Mouse (Mus musculus) heart, embryonic 13.5 days (tissue): ENCODE measurements around the gene Nos1. TPM values are rescaled to one million over a fixed set of nuclear protein-coding genes. Genes with fewer than 3 reads are reported as not detected.

Source experiments
- ATAC-seq: fragments of 200-750 bp; cut with Nextera tagmentation; 2 replicates; pipeline ENCODE4 v1.8.0; 2017; ENCODE audit warnings: moderate TSS enrichment; ENCODE audit not compliant: insufficient number of reproducible peaks, low FRiP score, low TSS enrichment; ENCODE audit errors: extremely low read depth
- H3K27ac ChIP-seq: fragments of 300-500 bp; sonication (generic); replicated peaks from 2 replicates; pipeline ENCODE4 v1.5.1; 2015; ENCODE audit warnings: moderate library complexity, mild to moderate bottlenecking, inconsistent platforms
- H3K27me3 ChIP-seq: fragments of 300-500 bp; sonication (generic); replicated peaks from 2 replicates; pipeline ENCODE4 v1.6.1; 2015; ENCODE audit warnings: mild to moderate bottlenecking, inconsistent platforms
- H3K36me3 ChIP-seq: fragments of 300-500 bp; sonication (generic); 2 replicates; pipeline ENCODE4 v1.6.1; 2015; ENCODE audit warnings: mild to moderate bottlenecking, inconsistent platforms
- H3K4me1 ChIP-seq: fragments of 300-500 bp; sonication (generic); 2 replicates; pipeline ENCODE4 v1.6.1; 2015; ENCODE audit warnings: inconsistent platforms
- H3K4me2 ChIP-seq: fragments of 300-500 bp; sonication (generic); 2 replicates; pipeline ENCODE4 v1.6.1; 2015; ENCODE audit warnings: inconsistent platforms, mild to moderate bottlenecking, moderate library complexity
- H3K4me3 ChIP-seq: fragments of 300-500 bp; sonication (generic); 2 replicates; pipeline ENCODE4 v1.5.1; 2015; ENCODE audit warnings: moderate library complexity, mild to moderate bottlenecking, inconsistent platforms
- H3K9ac ChIP-seq: fragments of 300-500 bp; sonication (generic); 2 replicates; pipeline ENCODE4 v1.6.1; 2015; ENCODE audit warnings: inconsistent platforms, mild to moderate bottlenecking, moderate library complexity
- H3K9me3 ChIP-seq: fragments of 300-500 bp; sonication (generic); 2 replicates; pipeline ENCODE4 v1.6.1; 2016; ENCODE audit warnings: inconsistent platforms
- WGBS: fragments of 180-500 bp; shearing (Covaris S2); methylation state at CpG from one replicate; pipeline ENCODE4 v1.1.7; 2015; ENCODE audit warnings: mixed read lengths; 5-methylcytosine and 5-hydroxymethylcytosine counted together
- polyA plus RNA-seq: library from polyadenylated mRNA; unstranded; fragments of >200 nt; fragmentation: Nextera tagmentation; extraction: Ambion mirVana; gene quantifications from 2 replicates; pipeline ENCODE4 v1.2.1, GENCODE M21; 2015

Nos1 gene
- polyA plus RNA-seq, 1 experiment from 2014 or later: 0.04 TPM

GRCm38 (mm10) chr5:117839501-117839900, 58.7 kb downstream of the Nos1 start:
- Histone ChIP-seq H3K27me3 (peaks cover 73% of the 10 kb centered on the region), H3K4me2 (no peak overlapping the region), H3K9ac (no peak overlapping the region), H3K9me3 (peaks cover 1% of the 10 kb centered on the region; the same call in 1 of the 2 replicates), H3K36me3 (no peaks in the 10 kb centered on the region), H3K27ac (no peak overlapping the region), H3K4me1 (no peaks in the 10 kb centered on the region), H3K4me3 (no peak overlapping the region)
- no peak for ATAC-seq
- WGBS: 50% methylated on average over 7 of the region's 7 CpGs

- Histone ChIP-seq H3K4me1 (no peaks in the 10 kb centered on the region), H3K4me3 (no peak overlapping the region), H3K9me3 (no peaks in the 10 kb centered on the region), H3K9ac (no peak overlapping the region), H3K27me3 (peaks cover 79% of the 10 kb centered on the region), H3K4me2 (no peak overlapping the region), H3K36me3 (no peaks in the 10 kb centered on the region), H3K27ac (no peak overlapping the region)
- 36% methylated on average over 9 of the region's 9 CpGs for WGBS
- ATAC-seq: no peak
These were observed 59.4 kb downstream of the Nos1 start for GRCm38 (mm10) chr5:117840203-117840602.

DNA sequence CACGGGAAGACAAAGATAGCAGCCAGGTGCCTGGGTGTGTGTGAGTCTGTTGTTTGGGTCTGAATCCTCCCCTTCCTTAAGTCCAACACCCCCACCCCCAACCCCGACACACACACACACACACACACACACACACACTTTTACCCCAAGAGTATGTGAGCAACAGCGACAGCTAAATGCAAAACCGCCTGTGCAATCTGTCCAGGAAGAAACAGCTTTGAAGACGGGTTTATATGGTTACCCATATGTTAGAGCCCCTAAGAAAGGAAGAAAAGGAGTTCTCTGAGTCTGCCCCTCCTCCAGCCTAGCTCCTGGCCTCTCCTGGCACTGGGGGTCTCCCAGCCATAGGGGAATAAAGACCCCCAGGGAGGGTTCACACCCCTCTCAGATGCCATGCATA, 60.2 kb downstream of the Nos1 start:
- Histone ChIP-seq H3K27me3 (peaks cover 87% of the 10 kb centered on the region), H3K9me3 (no peaks in the 10 kb centered on the region), H3K27ac (no peak overlapping the region), H3K4me2 (no peak overlapping the region), H3K4me1 (no peaks in the 10 kb centered on the region), H3K36me3 (no peaks in the 10 kb centered on the region), H3K9ac (no peak overlapping the region), H3K4me3 (no peak overlapping the region)
- 36% methylated on average over 5 of the region's 5 CpGs for WGBS
- ATAC-seq: no peak

- Histone ChIP-seq H3K4me2 (no peak overlapping the region), H3K27ac (no peak overlapping the region), H3K27me3 (peaks cover 95% of the 10 kb centered on the region), H3K9me3 (no peaks in the 10 kb centered on the region), H3K9ac (no peak overlapping the region), H3K4me1 (no peaks in the 10 kb centered on the region), H3K4me3 (no peak overlapping the region), H3K36me3 (no peaks in the 10 kb centered on the region)
- 1% methylated on average over 44 of the region's 44 CpGs for WGBS
- no peak for ATAC-seq
These were observed 61.0 kb downstream of the Nos1 start for GRCm38 (mm10) chr5:117841651-117842347.

GRCm38 (mm10) chr5:117842699-117843098, 61.9 kb downstream of the Nos1 start:
- 6% methylated on average over 14 of the region's 14 CpGs for WGBS
- Histone ChIP-seq H3K4me2 (no peak overlapping the region), H3K27me3 (peaks cover 93% of the 10 kb centered on the region)

GRCm38 (mm10) chr5:117844611-117845010, 63.8 kb downstream of the Nos1 start:
- H3K4me2 ChIP-seq: no peak overlapping the region
- WGBS: 26% methylated on average over 1 of the region's 1 CpGs

More at GRCm38 (mm10) chr5:117842699-117843098, 61.9 kb downstream of the Nos1 start:
- H3K27ac ChIP-seq: no peak overlapping the region
- ATAC-seq: no peak
- H3K4me1 ChIP-seq: no peaks in the 10 kb centered on the region
- H3K4me3 ChIP-seq: no peak overlapping the region
- no peaks in the 10 kb centered on the region for H3K9me3 ChIP-seq
- H3K9ac ChIP-seq: no peak overlapping the region
- H3K36me3 ChIP-seq: no peaks in the 10 kb centered on the region

GRCm38 (mm10) chr5:117850474-117850873, 69.6 kb downstream of the Nos1 start:
- Histone ChIP-seq H3K36me3 (no peaks in the 10 kb centered on the region), H3K4me2 (no peak overlapping the region), H3K27ac (no peak overlapping the region), H3K27me3 (peaks cover 59% of the 10 kb centered on the region), H3K4me3 (no peak overlapping the region), H3K4me1 (no peaks in the 10 kb centered on the region), H3K9me3 (no peaks in the 10 kb centered on the region), H3K9ac (no peak overlapping the region)
- no peak for ATAC-seq
- WGBS: 72% methylated on average over 12 of the region's 12 CpGs

More at GRCm38 (mm10) chr5:117844611-117845010, 63.8 kb downstream of the Nos1 start:
- H3K9me3 ChIP-seq: no peaks in the 10 kb centered on the region
- H3K36me3 ChIP-seq: no peaks in the 10 kb centered on the region
- peaks cover 74% of the 10 kb centered on the region for H3K27me3 ChIP-seq
- H3K4me3 ChIP-seq: no peak overlapping the region
- H3K4me1 ChIP-seq: no peaks in the 10 kb centered on the region
- no peak for ATAC-seq
- H3K27ac ChIP-seq: no peak overlapping the region
- no peak overlapping the region for H3K9ac ChIP-seq

DNA sequence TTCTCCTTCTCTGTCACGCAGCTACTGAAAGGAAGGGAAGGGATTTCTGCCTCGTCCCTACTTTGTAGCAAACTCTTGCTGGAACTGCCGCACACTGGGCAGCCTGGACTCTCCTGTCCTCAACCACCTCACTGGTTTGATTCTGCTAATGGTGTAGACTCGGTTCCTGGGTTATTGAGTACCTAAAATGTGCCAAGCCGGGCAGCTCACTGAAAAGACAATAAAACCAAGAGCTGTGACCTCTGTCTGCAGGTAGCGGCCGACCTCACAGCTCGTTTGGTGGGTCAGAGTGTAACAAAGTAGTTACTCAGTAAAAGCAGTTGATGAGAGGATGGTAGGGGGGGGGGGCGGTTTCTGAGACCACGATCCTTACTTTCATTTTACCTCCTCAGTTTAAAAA, 72.9 kb downstream of the Nos1 start:
- Histone ChIP-seq H3K9ac (no peak overlapping the region), H3K27me3 (peaks cover 54% of the 10 kb centered on the region), H3K36me3 (no peaks in the 10 kb centered on the region), H3K27ac (no peak overlapping the region), H3K4me3 (no peak overlapping the region), H3K4me1 (no peaks in the 10 kb centered on the region), H3K4me2 (no peak overlapping the region), H3K9me3 (no peaks in the 10 kb centered on the region)
- WGBS: 54% methylated on average over 10 of the region's 10 CpGs
- no peak for ATAC-seq

DNA sequence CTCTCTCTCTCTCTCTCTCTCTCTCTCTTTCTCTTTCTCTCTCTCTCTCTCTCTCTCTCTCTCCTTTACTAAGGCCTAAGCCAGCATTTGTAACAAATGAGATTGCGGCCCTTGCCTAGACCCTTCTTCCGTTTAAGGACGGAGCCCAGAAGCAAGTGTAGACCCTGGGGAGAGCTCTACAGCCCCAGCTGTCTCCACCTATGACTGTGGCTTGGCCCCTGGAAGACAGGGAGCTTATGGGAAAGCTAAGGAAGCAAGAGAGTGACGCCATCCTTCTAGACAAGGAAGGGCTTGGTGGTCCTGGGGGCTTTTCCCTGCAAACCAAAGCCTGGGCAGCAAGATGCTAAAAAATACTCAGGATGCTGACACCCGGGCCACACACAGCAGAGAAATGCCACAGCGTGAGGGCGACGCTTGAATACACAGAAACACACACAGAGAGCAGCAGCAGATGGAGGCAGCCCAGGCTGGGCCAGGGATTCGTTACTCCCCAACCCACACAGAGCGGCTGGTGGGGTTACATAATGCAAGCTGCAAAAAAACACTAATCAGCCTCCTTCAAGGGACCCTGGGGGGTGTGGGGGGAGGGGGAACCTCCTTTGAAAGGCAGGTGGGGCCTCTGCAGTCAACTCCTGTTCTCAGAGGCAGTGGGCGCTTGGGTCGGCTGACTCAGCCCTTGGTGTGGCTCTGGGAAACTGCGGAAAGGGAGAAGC, 83.9 kb downstream of the Nos1 start:
- no peak for ATAC-seq
- no peaks in the 10 kb centered on the region for H3K36me3 ChIP-seq
- no peak overlapping the region for H3K4me2 ChIP-seq
- H3K27me3 ChIP-seq: peaks cover 55% of the 10 kb centered on the region
- H3K4me1 ChIP-seq: no peaks in the 10 kb centered on the region
- no peak overlapping the region for H3K9ac ChIP-seq
- H3K27ac ChIP-seq: no peak overlapping the region
- WGBS: 20% methylated on average over 13 of the region's 13 CpGs
- H3K9me3 ChIP-seq: no peaks in the 10 kb centered on the region
- H3K4me3 ChIP-seq: no peak overlapping the region

DNA sequence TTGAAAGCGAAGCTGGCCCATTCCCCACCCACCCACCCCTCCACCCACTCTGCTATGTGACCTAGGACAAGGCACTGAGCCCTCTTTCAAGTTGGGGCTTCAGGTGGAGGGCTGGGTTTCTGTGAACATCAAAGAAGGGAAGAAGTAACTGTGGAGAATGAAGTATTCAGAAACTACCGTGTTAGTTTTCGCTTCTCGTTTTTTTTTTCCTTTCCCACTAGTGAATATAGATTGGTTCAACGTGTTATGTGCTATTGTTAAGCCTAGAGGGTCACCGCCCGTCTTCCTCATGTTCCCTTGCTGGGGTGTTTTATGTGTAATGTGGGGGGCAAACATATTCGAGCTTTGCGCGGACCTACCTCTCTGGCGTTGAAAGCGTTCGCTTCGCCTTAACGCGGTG, 85.0 kb downstream of the Nos1 start:
- Histone ChIP-seq H3K27me3 (peaks cover 63% of the 10 kb centered on the region), H3K9me3 (no peaks in the 10 kb centered on the region), H3K36me3 (no peaks in the 10 kb centered on the region), H3K4me2 (no peak overlapping the region), H3K4me3 (no peak overlapping the region), H3K4me1 (no peaks in the 10 kb centered on the region), H3K9ac (no peak overlapping the region), H3K27ac (no peak overlapping the region)
- no peak for ATAC-seq
- 56% methylated on average over 16 of the region's 16 CpGs for WGBS

DNA sequence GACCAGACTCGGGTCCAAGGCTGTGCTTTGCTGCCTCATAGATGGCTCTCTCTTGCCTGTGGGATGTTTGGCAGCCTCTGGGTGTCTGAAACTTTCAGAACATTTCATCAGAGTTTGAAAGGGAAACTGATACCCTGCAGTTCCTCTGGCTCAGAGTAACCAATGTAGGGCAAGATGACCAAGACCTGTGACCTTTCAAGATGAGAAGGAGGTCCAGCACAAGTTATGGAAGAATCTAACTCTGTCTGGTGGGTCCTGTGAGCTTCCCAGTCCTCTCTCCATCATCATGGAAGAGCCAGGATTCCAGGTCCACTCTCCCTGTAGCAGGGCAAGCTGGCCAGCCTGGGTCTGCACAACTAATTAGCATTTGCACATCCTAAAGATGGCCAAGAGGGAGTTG, 90.8 kb downstream of the Nos1 start:
- no peak for ATAC-seq
- Histone ChIP-seq H3K4me3 (no peak overlapping the region), H3K9me3 (no peaks in the 10 kb centered on the region), H3K4me1 (no peaks in the 10 kb centered on the region), H3K9ac (no peak overlapping the region), H3K27ac (no peak overlapping the region), H3K4me2 (no peak overlapping the region), H3K27me3 (peaks cover 27% of the 10 kb centered on the region), H3K36me3 (no peaks in the 10 kb centered on the region)
- WGBS: 41% methylated on average over 1 of the region's 1 CpGs

DNA sequence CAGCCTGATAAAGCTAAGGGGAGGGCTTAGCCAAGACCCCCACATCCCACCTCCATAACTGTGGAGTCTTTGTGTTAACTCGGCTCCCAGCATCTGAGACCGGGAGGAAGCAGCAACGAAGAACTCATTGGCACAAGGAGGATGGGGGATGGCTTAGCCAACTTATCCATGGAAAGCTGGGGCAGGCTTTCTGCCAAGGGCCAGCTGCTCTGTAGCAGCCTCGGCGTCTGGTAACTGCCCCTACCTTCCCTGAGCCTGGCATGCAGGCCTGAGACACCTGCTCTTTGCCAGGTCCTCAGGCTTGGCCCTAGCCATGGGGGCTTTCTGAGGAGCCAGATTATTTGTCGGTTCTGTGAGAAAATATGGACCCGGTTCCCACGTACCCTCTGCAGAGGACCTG, 93.0 kb downstream of the Nos1 start:
- Histone ChIP-seq H3K9me3 (peaks cover 9% of the 10 kb centered on the region), H3K27me3 (peaks cover 15% of the 10 kb centered on the region; the same call in 1 of the 2 replicates), H3K27ac (no peak overlapping the region), H3K4me3 (no peak overlapping the region), H3K36me3 (no peaks in the 10 kb centered on the region), H3K9ac (no peak overlapping the region), H3K4me2 (no peak overlapping the region), H3K4me1 (no peaks in the 10 kb centered on the region)
- WGBS: 75% methylated on average over 8 of the region's 8 CpGs
- no peak for ATAC-seq
